Mouse (Mus musculus): ENCODE data around the gene Chchd10. TPM values are rescaled to one million over a fixed set of nuclear protein-coding genes. Genes with fewer than 3 reads are reported as not detected.

Gene Chchd10
- total RNA-seq, 2 experiments from 2014 or later = 34.4 to 54.0 TPM

DNA sequence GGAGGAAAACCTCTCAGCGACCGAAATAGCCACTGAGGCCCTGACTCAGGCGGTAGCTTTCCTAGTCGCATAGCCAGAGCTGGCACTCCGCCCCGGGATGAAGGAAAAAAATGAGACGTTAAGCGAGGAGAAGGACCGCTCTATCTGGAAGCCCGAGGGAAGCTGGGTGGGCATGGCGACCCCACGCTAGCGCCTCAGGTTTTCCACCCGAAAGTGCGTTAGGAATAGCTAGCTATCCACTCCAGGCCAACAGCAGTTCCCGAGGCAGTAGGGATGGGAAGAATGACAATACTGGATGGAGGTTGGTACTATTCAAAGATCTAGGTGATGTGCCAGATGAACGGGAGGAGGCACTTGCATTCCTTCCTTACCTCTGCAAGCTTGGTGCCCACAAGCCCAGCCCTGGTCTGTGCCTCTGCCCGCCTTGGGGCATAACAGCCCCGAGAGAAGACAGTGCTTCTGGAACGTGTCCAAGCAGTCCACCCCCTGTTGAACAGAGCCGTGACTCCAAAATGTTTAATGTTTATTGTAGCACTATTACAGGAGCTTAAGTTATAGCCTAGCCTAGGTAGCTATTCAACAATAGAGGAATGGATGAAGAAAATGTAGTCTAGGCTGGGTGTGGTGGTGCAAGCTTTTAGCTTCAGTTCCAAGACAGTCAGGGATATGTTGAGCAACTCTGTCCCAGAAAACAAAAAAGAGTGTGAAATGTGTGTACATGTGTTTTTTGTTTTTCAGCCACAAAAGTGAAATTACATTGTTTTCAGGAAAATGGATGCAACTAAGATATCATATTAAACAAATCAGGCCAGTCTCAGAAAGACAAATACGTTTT, 11.0 kb upstream of the Chchd10 start:
- ATAC-seq (replicated peaks; ENCODE audit: poor library complexity) = peak; percentile 16; the same call in 1 of the 2 replicates

DNA sequence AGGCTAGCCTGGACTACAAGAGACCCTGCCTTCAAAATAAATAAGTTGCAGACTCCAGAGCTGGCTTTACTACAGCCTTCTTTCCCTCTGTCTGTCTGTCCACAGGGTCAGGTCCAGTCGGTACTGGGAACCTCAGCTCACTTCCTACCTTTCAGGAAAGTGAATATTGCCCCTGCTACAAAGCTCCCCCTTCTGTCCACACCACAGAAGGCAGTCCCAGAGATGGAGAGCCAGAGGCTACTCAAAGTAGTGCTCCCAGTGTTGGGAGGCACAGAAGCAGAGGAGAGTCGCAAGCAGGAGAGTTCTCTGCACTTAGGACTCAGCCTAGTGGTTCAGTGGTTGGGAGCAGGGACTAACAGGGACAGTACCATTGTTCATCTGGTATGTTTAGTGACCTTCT, 8.6 kb upstream of the Chchd10 start:
- ATAC-seq (replicated peaks; ENCODE audit: poor library complexity) = peak; percentile 35

DNA sequence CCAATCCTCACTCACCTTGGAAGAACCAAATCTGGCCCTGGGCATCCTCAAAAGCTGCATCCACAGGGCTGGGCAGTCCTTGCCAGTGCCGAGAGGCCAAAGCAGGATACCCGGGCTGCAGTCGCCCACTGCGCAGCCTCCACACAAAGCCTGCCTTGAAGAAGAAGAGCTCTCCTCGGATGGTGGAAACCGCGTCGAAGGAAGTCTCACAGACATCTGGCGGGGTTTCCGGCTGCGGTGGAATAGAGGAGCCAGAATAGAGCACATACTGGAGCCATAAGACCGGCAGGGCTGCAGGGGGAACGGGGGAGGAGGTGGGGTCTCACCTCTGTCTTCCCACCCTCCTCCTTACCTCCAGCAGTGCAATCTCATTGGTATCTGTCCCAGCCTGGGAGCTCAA, 6.5 kb upstream of the Chchd10 start:
- ATAC-seq (replicated peaks; ENCODE audit: poor library complexity) = no peak

DNA sequence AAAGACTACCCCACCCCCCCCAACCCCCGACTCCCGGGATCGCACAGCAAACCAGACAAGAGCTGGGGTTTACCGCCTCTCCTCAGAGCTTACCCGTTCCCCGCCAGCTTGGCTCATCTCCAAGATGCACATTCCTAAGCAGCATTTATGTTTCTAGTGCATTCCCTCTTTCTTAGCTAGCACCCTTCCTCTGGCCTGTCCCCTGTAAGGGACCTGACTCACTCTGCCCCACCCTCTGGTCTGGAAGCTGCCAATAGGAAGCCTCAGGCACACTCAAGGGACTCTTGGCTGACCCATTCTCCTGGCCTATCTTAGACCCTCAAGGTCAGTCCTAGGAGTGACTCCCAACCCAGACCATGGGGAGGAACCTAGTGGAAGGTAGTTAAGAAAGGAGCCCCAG, 2.6 kb upstream of the Chchd10 start:
- ATAC-seq (replicated peaks; ENCODE audit: poor library complexity) = no peak

DNA sequence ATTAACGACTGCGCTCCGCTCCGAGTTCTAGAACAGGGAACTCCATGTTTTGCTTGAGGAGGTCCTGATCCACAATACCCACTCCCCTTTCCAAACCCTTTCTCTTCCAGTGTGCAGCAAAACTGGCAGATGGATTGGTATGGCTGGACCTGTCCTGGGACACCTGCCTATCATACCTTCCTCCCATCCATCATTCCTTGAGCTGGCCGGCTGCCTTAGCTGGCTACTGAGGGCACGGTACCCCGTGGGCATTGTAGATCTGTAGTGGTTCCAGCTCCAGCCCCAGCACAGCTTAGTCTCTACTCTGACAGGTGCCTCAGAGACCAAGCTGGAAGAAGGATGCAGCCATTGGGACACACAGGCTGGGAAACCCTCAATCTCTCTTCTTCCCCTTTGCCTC, 1.6 kb upstream of the Chchd10 start:
- ATAC-seq (replicated peaks; ENCODE audit: poor library complexity) = no peak

DNA sequence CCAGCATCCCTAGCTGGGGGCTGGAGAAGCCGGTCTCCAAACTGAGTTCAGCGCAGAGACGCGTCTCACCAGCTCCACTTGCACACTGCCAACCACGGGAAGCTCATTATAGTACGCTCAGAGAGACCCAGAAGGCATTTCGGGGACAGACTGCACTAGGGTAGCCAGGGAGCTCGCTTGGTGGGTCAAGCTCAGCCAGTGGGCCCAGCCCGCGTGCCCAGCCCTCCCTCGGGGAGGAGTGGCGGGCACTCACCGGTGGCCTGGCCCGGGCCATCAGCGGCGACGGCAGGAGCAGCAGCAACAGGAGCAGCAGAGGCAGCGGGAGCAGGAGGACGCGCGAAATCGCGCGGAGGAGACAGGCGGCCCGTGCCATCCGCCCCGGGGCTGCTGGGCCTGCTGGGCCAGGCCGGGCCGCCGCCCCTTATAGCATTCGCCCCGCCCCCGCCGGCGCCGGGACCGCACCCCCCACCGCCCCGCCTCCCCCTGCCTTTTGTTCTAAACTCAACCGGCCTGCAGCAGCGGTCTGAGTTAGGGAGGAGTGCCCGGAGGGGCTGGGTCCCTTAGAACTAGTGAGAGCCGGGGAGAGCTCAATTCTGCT, 750 bp upstream of the Chchd10 start:
- peak; percentile 45 for ATAC-seq (replicated peaks; ENCODE audit: poor library complexity)

DNA sequence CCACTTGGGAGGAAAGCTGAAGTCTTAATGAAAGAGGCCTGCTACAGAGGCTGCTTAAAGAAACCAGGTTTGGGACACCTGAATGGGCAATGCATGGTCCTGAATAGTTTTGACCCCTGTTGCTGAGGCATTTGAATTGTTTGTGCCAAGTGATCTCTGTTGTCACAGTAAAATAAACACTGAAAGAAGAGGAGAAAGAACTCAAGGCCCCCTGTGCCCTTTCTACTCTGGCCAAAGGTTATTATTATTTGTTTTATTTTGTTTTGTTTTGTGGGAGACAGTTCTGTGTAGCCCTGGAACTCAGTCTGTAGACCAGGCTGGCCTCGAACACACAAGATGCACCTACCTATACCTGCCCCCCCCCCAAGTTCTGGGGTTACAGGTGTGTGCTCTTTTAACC, 2.1 kb downstream of the Chchd10 start:
- no peak for ATAC-seq (replicated peaks; ENCODE audit: poor library complexity)

DNA sequence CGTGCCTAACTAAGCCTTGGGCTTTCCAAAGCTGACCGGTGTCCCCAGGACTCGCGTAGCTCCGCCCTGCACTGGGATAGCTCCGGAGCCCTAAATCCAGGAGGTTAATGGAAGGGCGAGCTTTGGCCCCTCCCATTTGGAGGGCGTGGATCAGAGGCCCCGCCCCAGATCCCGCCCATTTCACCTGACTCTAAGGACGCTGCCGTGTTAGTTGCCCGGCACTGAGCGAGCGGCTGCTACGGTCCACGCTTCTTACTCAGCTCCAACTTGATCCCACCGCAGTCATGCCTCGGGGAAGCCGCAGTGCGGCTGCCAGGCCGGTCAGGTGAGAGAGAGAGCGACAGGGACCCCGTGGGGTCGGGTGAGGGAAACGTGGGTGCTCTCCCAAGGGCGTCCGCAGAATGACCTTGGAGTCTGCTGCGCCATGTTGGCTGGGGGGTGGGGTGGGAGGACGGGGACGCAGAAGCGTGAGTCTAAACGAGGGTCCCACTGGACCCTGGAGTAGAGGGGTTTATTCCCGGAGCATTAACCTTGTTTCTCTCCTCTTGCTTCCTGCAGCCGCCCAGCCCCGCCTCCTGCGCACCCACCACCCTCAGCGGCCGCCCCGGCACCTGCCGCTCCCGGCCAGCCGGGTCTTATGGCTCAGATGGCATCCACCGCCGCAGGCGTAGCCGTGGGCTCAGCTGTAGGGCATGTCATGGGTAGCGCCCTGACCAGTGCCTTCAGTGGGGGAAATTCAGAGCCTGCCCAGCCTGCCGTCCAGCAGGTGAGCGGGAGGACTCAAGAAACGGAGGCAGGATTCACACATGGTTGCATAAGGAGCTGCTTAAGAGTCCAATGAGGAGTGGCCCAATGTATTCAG, 3.0 kb downstream of the Chchd10 start, which contains the start of gene Mmp11:
TSS of gene Mmp11 (minus strand) at position 817 of the 862 bp plus-strand sequence.
- ATAC-seq (replicated peaks; ENCODE audit: poor library complexity) = peak; percentile 80

DNA sequence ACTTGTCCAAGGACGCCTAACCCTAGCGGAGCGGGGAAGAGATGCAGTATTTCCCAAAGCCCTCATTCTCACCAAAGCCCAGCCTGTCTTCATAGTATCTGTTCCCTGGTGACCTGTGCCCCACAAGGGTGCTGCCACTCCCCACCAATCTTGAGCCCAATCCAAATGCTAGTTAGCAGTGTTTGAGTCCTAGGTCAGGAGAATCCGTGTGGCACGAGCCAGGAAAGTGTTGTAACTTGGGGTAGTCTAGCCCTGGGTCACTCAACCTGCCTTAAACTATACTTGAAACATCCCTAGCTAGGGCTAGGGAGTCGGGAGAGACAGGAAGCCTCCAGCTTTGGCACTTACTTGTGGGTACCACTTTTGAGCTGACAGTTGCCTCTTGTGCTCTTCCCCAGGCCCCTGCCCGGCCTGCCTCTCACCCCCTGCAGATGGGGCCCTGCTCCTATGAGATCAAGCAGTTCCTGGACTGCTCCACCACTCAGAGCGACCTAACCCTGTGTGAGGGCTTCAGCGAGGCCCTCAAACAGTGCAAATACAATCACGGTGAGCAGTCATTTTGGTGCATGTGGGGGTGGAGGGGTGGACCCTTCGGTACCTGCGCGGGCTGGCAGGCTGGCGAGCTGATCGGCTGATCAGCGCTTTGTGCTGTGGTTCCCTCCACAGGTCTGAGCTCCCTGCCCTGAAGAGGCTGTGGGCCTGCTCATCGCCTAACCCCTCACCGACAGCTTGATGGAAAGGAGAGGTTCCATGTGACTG, 4.2 kb downstream of the Chchd10 start:
- ATAC-seq (replicated peaks; ENCODE audit: poor library complexity) = no peak

DNA sequence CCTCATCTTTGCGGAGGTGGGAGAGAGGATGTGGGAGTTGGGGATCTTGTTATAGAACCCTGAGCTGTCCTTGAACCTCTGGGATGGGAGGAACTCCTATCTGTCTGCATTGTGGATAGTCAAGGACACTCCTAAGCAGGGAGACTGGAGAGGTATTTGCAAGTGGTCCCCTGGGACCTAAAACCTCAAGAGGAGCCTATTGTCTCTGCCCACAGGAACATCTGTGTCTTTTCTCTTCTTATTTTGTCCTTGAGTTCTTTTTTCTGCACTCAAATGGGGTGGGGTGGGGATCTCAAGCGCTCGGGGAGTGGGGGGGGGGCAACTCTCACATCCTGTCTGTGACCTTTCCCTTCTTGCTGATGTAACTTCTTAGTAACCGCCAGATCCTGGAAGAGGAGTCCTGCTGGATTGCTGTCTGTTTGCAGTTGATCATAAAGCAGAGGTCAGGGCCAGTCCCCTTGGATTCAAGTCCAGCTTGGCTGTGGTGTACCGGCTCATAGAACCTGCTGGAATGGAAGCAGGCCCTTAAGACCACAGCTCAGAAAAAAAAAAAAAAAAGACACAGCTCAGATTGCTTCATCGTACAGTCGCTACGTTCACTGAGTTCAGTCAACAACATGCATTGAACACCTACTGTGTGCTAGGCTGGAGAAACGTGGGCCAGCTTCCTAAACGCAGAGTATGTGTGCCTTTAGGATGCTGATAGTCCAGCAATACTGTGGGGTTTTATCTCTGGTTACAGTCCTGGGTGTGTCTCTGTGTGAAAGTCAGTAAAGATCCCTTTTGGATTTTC, 5.1 kb downstream of the Chchd10 start:
- no peak for ATAC-seq (replicated peaks; ENCODE audit: poor library complexity)

DNA sequence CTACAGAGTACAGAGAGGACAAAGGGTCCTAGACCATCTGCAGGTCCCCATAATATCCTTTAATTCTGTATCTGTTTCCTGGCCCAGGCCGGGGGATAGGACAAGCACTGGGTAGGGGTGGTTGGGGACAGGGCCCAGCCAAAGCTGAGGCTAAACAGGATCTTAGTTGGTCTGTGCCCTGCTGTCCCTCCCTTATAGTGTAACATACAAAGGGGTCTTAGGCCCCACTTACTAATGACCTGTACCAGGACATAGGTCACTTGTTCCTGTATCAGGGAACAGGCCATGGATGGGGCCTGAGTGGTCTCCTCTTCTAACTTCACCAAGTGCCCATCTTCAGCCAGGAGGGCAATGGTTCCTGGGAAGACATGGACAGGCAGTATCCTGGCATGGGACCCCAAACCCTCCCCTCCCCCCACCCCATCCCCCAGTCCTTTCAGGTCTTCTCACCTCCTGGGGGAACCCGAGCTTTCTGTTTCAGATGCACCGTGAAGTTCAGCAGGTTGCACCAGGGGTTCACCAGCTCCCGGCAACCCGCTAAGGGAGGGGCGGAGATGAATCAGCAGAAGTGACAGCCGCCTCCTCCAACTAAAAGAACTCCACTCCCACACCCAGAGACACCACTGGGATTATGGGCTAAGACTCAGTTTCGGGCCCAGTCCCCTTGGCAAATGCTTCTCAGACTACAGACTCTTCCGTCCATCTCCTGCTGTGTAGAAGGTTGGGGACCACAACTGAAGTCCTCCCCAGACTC, 6.7 kb downstream of the Chchd10 start:
- peak; percentile 36 for ATAC-seq (replicated peaks; ENCODE audit: poor library complexity)

DNA sequence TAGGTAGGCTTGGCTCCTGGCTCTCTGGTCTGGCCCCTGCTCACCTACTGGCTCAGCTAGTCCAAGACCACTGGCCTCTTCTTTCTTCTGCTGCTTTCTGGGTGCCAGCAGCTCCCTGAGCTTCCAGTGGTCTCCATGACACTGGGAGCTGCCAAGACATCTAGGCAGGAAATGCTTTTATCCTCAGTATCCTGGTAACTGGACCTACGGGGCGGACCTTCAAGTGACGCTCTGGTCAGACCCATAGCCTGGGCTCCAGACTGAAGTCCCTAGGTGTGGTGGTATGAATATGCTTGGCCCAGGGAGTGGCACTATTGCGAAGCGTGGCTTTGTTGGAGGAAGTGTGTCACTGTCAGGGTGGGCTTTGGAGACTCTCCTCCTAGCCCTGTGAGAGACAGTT, 7.6 kb downstream of the Chchd10 start, which contains the start of gene Gm867:
TSS of gene Gm867 (minus strand) at position 153 of the 400 bp plus-strand sequence.
- ATAC-seq (replicated peaks; ENCODE audit: poor library complexity) = no peak

DNA sequence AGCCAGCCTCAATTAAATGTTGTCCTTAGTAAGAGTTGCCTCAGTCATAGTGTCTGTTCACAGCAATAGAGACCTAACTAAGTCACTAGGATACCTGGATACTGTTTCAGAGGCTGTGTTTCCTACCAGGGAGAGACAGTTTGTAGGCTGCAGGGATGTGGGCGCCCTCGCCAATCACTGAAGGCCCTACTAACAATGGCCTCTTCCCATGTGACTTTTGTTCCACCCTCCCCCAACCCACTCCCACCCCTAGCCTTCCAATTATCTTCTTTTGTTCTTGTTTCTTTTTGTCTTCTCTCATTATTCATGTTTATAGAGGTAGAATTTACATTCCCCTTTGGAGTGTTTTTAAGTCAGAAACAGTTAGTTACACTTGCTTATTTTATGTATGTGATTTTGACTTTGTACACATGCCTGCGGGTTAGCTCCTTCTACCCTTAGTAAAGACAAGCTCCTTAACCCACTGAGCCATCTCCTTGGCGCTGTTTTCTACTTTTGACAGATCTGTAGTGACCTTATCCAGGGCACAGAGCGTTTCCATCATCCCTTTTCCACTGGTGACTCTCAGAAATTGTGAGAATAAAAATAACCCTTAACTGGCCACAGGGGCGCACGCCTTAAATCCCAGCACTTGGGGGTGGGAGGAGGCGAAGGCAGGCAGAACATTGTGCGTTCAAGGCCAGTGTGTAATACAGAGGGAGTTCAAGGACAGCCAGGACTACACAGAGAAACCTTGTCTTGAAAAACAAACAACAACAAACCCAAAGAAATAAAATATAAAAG, 8.3 kb downstream of the Chchd10 start:
- ATAC-seq (replicated peaks; ENCODE audit: poor library complexity) = no peak

DNA sequence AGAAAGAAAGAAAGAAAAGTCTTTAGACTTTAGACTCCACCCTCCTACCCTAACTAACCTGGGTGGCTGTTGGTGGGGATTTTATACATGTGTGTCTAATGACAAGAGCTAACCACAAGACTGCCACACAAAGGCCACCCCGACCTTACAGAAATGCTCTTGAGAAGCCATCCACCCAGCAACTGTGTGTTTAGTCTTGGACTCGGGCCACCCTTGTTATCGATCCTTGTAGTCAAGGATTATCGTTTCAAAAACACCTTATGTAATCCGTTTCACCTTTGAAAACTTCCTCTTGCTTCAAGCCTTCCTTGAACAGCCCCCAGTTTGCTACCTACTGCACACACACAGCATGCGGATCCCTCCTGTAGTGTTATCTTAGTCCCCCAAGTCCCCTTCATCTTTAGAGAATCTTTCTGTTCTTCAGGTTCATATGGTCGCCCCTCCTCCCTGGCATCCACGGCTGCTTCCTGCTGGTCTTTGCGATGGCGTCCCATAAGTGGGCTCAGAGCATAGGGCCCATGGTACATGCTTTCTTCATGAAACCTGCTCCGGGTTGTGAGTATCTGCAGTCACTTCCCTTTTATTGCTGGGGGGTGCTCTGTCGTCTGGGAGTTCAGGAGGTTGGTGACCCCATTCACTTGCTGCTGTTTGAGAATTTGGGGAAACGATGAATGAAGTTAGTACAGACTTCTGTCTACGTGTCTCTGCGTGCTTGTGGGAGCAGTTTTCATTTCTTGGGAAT, 10.0 kb downstream of the Chchd10 start, which contains the start of gene Vpreb3:
TSS of gene Vpreb3 (plus strand) at position 322 of the 742 bp plus-strand sequence.
- peak; percentile 46 for ATAC-seq (replicated peaks; ENCODE audit: poor library complexity)

DNA sequence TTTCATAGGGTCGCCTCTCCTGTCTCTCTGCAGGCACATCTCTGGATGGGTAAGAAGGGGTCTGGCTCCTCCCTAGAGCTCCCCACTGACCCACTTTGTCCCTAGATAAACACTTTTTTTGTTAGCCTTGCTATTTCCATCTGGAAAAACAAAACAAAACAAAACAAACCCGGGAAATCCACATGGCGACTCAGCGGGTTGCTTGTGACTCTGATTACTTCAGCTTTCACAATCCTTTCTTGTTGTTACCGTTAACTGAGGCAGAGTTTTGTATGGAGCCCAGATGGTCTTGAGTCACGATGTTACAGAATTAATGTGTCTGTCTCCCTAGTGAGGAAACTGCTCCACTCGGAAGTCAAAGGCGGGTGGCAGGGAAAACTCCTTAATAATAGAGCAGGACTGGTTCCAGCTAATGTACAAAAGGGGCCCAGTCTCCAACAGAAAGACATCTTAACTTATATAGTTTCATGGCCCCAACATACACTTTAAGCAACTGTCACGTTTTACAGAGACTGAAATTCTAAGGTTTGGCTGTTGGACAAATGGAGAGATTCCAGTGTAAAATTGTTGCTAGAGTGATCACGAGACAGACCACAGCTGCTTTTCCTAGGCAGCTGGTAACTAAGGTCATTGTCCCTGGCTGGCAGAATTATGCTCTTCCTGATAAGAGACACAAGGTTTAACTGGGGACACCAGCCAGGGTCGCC, 11.3 kb downstream of the Chchd10 start:
- no peak for ATAC-seq (replicated peaks; ENCODE audit: poor library complexity)

DNA sequence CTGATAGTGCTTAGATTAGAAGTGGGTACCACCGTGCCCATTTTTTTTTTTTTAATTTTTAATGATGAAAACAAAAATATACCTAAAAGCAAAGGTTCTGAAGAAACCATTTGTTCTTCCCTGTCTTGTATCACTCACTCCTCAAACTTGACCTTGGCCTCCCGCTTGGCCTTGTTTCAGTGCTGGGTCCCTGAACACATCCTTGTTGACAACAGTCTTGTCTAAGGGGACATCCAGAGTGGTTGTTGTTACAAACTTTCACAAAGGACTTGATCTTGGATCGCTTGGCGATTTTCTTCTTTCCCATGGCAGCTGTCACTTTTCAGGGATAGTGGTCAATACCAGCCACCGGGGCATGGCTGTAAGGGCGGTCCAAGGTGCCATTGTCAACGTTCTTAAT, 12.3 kb downstream of the Chchd10 start:
- ATAC-seq (replicated peaks; ENCODE audit: poor library complexity) = no peak

DNA sequence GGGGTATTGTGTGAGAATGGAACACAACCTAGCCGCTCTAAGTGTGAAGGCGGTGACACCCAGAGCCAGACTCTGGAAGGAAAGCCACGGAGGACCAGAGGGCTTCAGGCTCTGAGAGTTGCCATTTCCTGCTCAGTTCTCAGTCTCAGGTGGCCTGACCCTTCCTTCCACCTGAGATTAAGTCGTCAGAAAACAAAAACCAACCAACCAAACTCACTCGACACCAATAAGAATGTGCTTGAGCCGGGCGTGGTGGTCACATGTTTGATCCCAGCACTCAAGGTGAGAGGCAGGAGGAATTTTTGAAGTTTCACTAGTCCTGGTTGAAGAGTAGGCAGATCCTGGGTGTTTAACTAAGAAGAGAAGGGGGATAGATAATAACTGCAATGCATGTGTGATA, 13.0 kb downstream of the Chchd10 start:
- no peak for ATAC-seq (replicated peaks; ENCODE audit: poor library complexity)

Data from megakaryocyte progenitor cell, adult 5-6 weeks (primary cell).